Mouse (Mus musculus) bone marrow, adult 2 months (tissue): ENCODE measurements at regions not wholly inside any gene's neighbourhood (a gene's known extent, or its start where the extent isn't known, plus 50 kb on each side); places are given as distances from the start of the nearest gene placed in this dataset.

Source experiments
- H3K27ac ChIP-seq: fragments of 200-500 bp; 2 replicates; pipeline ENCODE4 v1.5.1; 2012; ENCODE audit warnings: low read depth, mild to moderate bottlenecking, control low read depth, inconsistent platforms, low read length; ENCODE audit not compliant: control insufficient read depth, poor library complexity, insufficient read depth
- H3K4me1 ChIP-seq: fragments of 200-500 bp; 2 replicates; pipeline ENCODE4 v1.6.1; 2011; ENCODE audit warnings: low read length; ENCODE audit not compliant: control insufficient read depth, insufficient read depth
- H3K4me3 ChIP-seq: fragments of 200-500 bp; replicated peaks from 2 replicates; pipeline ENCODE3; 2011; ENCODE audit warnings: mild to moderate bottlenecking, low read depth, low read length, control low read depth; ENCODE audit not compliant: control insufficient read depth
- CTCF ChIP-seq: fragments of 200-500 bp; IDR thresholded peaks from 2 replicates; pipeline ENCODE4 v1.5.1; 2011; ENCODE audit warnings: low read length, control low read depth; ENCODE audit not compliant: control insufficient read depth, insufficient read depth
- POLR2A ChIP-seq: fragments of 200-500 bp; IDR thresholded peaks from 2 replicates; pipeline ENCODE4 v1.6.1; 2011; ENCODE audit warnings: low read depth, mild to moderate bottlenecking, control low read depth, low read length, borderline replicate concordance; ENCODE audit not compliant: control insufficient read depth
- WGBS: fragments of 180-500 bp; shearing (Covaris S2); methylation state at CpG from one replicate; pipeline ENCODE4 v1.1.7; 2018; 5-methylcytosine and 5-hydroxymethylcytosine counted together

DNA sequence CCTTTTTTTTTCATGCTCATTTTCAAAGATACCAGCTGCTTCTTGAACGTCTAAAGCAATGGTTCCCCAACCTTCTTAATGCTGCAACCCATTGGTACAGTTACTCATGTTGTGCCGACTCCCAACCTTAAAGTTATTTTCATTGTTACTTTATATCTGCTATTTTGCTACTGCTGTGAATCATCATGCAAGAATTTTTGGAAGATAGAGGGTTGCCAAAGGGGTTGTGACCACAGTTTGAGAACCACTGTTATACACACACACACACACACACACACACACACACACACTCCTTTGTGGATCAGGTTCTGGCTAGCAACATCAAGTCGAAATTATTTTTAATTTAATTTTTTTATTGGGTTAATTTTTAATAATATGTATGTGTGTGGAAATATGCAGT, 96.8 kb upstream of the Satb2 start:
- no peaks in the 10 kb centered on the region for H3K4me1 ChIP-seq
- no peak overlapping the region for H3K4me3 ChIP-seq
- WGBS = 62% methylated on average over 3 of the region's 3 CpGs
- TF ChIP-seq CTCF (no peak), POLR2A (no peak)
- H3K27ac ChIP-seq = no peak overlapping the region

DNA sequence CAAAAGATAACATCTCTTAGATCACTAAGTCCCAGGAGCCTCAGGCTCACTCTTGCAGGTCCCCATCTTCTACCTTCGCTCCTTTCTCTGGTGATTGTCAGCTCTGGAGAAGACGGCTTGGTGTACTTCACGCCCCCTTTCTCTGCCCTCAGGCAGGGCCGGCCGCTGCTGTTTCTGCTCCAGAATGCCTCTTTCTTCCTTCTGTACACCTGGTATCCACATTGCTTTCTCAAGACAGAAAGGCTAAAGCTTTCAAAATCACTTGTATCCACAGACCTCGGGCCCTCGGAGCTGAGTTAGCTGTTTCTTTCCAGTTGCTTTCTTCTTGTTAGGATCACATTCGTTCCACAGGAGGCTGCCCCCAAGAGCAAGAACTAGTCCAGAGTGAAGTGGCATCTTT, 98.2 kb upstream of the Satb2 start:
- no peak for TF ChIP-seq POLR2A
- no peak for TF ChIP-seq CTCF
- Histone ChIP-seq H3K4me3 (no peak overlapping the region), H3K4me1 (no peaks in the 10 kb centered on the region), H3K27ac (no peak overlapping the region)
- WGBS = 74% methylated on average over 8 of the region's 8 CpGs

DNA sequence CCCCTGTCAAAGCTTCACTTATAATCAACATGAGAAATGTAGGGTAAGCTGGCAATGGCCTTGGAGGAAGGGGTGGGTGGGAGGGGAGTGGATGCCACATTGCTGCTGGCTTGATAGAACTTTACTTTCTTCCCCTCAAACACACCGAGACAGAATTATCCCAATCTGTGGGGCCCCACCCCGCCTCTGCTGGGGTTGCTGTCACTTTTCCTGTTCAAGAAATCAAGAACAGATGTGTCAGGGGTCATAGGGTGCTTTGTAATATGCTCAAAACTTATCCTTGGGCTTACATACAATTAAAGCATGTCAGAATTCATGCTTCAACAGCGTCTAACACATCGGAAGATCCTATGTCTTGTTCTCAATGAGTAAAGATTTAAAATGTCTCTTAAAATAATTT, 101.9 kb upstream of the Satb2 start:
- H3K4me1 ChIP-seq = no peaks in the 10 kb centered on the region
- 73% methylated on average over 4 of the region's 4 CpGs for WGBS

DNA sequence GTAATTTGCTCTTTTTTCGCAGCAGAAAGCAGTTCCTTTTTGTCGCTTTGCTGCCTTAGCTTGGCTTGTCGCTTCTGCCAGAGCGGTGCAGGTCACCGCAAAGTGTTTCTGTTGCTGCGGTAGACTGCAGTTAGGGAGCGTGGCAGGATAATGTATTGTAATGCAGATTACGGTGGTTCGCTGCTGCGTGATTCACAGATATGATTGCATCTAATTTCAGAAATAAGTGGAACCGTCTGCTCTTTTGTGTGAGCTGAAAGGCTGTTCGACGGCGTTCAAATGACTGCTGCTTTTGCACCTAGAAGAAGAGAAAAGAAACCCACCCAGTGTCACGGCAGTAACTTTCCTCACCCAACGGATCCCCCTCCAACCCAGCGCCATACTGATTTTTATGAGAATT, 104.7 kb upstream of the Satb2 start:
- no peak for TF ChIP-seq POLR2A
- TF ChIP-seq CTCF = no peak
- Histone ChIP-seq H3K4me1 (no peaks in the 10 kb centered on the region), H3K4me3 (no peak overlapping the region), H3K27ac (no peak overlapping the region)
- WGBS = 81% methylated on average over 17 of the region's 17 CpGs

More for the DNA sequence above, 101.9 kb upstream of the Satb2 start:
- Histone ChIP-seq H3K27ac (no peak overlapping the region), H3K4me3 (no peak overlapping the region)
- TF ChIP-seq CTCF (no peak), POLR2A (no peak)

DNA sequence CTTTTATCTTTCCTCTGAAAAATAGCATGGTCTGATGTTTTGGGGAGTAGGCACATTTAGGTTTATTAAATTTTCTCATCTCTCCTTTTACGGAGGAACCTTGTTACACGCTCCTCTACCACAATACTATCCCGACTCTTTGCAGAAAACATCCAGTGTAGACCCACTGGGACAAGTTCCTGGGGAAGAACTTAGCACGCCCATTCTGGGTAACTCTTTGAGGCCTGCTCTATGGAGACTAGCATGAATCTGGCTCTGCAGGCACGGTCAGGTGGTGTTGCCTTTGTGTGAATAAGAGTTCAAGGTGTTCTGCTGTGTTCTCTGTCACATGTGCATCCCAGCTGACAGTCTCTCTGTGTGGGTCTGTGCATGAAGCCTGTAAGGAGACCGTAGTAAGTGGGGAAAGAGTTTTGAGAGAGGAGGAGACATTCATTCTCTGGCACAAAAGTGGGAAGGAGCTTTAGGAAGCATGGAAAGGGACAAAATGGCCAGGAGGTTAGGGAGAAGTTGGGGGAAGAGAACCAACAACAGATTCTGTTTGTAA, 105.2 kb upstream of the Satb2 start:
- 81% methylated on average over 6 of the region's 6 CpGs for WGBS
- no peak for TF ChIP-seq POLR2A
- TF ChIP-seq CTCF = no peak
- no peak overlapping the region for H3K4me3 ChIP-seq
- no peaks in the 10 kb centered on the region for H3K4me1 ChIP-seq
- H3K27ac ChIP-seq = no peak overlapping the region

DNA sequence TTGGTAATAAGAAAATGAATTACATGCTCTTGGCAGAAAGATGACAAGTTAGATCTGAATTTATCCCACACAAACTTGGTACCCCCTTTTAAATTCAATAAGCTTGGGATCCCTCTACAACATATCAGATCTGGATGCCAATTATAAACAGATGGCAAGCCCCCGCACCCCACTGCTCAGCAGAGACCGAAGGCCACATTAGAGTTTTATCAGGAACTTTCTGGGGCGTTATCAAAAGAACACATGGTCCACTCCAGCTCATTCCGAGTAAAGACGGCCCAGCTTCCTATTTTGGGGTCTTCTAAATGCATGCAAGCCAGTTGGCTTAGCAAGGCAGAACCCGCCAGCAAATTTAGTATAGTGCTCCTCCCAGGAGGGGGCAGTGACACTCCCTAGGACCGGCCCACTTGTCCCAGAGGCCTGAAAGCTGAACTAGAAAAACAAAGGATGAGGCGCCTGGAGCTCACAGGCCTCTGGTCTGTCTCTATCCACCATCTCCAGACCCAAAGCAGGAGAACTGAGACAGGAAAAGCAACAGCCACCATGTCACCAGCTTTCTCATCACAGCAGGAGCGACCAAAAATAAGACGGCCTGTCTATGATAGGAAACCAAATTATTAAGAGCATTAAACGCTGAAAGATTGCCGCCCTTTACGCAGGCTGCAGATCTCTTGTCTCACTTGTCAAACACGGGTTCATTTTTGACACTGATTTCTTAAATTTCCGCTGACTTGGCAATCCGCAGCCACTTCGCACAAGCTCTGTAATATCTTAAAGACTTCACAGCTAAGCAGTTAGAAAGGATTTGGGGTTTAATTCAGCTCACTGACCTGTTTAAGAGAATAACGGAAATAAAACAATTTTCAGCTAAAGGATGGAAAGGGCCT, 117.2 kb upstream of the Satb2 start:
- TF ChIP-seq POLR2A (no peak), CTCF (no peak)
- no peak overlapping the region for H3K4me3 ChIP-seq
- 80% methylated on average over 18 of the region's 18 CpGs for WGBS
- no peaks in the 10 kb centered on the region for H3K4me1 ChIP-seq
- H3K27ac ChIP-seq = no peak overlapping the region

DNA sequence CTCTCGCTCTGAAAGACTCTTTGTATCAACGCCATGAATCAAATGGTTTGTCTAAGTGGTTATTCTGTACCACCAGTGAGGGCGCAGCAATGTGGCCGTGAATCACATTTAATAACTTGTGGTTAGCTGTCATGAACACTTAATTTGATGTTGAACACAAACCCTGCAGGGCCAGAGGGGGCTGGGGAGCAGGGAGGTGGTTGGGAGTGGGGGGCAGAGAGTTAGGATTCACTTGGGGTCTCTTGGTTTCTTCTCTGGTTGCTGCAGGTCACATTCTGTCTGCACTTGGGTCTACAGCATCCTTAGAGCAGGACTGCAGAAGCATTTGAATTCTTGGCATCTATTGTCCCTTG, 117.8 kb upstream of the Satb2 start:
- Histone ChIP-seq H3K4me1 (no peaks in the 10 kb centered on the region), H3K27ac (no peak overlapping the region), H3K4me3 (no peak overlapping the region)
- WGBS = 76% methylated on average over 4 of the region's 4 CpGs
- TF ChIP-seq POLR2A (no peak), CTCF (no peak)

DNA sequence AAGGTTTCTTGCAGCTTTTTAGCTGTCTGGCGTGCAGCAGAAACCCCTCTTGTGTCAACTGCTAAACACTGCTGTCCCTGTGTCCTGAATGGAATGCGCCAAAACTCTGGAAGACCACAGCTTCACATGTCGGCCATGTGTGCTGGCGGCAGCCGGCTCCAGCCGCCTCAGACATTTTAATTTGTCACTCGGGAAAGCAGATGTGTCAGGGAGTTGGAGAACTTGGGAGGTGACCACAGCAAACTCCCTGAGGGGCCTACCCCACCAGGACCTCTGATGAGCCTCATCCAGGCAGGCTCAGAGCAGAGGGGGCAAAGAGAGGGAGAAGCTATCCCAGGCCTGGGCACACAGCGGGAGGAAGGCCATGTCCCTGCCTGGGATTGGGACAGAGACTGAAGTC, 118.3 kb upstream of the Satb2 start:
- Histone ChIP-seq H3K4me1 (no peaks in the 10 kb centered on the region), H3K4me3 (no peak overlapping the region), H3K27ac (no peak overlapping the region; the same call in 1 of the 2 replicates)
- TF ChIP-seq POLR2A = no peak
- WGBS = 79% methylated on average over 8 of the region's 8 CpGs

DNA sequence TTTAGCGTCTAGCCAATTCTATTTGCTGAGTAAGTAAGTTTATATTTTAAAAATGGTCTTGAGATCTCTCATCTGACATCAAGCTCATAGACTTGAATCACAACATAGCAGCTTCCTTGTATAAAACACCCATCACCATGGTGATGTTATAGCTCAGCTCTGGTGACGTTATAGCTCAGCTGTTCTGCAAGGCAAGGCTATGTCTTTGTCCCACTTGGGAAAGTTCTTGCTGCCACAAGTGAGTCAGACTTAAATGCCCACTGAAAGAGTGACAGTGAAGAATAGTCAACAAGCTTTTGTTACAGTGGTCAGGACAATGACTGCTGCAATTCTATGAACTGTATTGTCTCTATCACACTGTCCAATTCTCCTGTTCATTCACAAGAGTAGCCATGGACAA, 122.2 kb upstream of the Satb2 start:
- Histone ChIP-seq H3K27ac (no peak overlapping the region), H3K4me3 (no peak overlapping the region), H3K4me1 (no peaks in the 10 kb centered on the region)
- 82% methylated on average over 2 of the region's 2 CpGs for WGBS
- TF ChIP-seq POLR2A (no peak), CTCF (no peak)
